ENCODE assay signal across 8 mouse cellular contexts in genomic region chr10:117045175-117046056, GRCm38 (mm10). TPM values are rescaled to one million over a fixed set of nuclear protein-coding genes. Genes with fewer than 3 reads are reported as not detected.
DNase-seq lines count a peak whose midpoint lies in the region; ATAC-seq and TF ChIP-seq lines count a peak whose summit lies in the region.

Lrrc10 (plus strand) TSS chr10:117045341.

- TF ChIP-seq EP300 in ES-Bruce4 (IDR thresholded peaks at IDR 0.05; ENCODE audit: insufficient read depth, low read depth, low read length), result no peak

- peak within 1 kb of the TSS; percentile 20 for H3K4me2 ChIP-seq in forebrain, postnatal 0 days (ENCODE audit: low read depth)
- H3K4me2 ChIP-seq in hindbrain, postnatal 0 days (ENCODE audit: low read depth, low read length), result peak within 1 kb of the TSS; percentile 38

- H3K4me1 ChIP-seq in ES-Bruce4 (ENCODE audit: control insufficient read depth, insufficient read depth, low read length), result no peaks in the 10 kb centered on the region
- no peaks in the 10 kb centered on the region for H3K4me1 ChIP-seq in forebrain, postnatal 0 days (ENCODE audit: insufficient read depth)
- no peaks in the 10 kb centered on the region for H3K4me1 ChIP-seq in hindbrain, postnatal 0 days (ENCODE audit: insufficient read depth, low read length)

- peak within 1 kb of the TSS; percentile 16 for H3K4me3 ChIP-seq in ES-Bruce4 (ENCODE audit: low read depth, low read length)
- peak within 1 kb of the TSS; percentile 11; the same call in 1 of the 2 replicates for H3K4me3 ChIP-seq in forebrain, postnatal 0 days (ENCODE audit: low read depth, low read length)
- peak within 1 kb of the TSS; percentile 4; the same call in 1 of the 2 replicates for H3K4me3 ChIP-seq in hindbrain, postnatal 0 days (ENCODE audit: low read length)

- H3K27ac ChIP-seq in ES-Bruce4 (ENCODE audit: insufficient read depth, low read length), result no peak within 1 kb of the TSS
- no peak within 1 kb of the TSS for H3K27ac ChIP-seq in forebrain, postnatal 0 days (ENCODE audit: low read depth, low read length)
- no peak within 1 kb of the TSS for H3K27ac ChIP-seq in hindbrain, postnatal 0 days

- H3K9ac ChIP-seq in ES-Bruce4 (ENCODE audit: low read depth, poor library complexity, severe bottlenecking), result peak within 1 kb of the TSS; percentile 2; the same call in 1 of the 2 replicates
- H3K9ac ChIP-seq in forebrain, postnatal 0 days, result 0 out of 2 replicates have a peak within 1 kb of the TSS, but pooled peaks have one; percentile 7
- H3K9ac ChIP-seq in hindbrain, postnatal 0 days (replicated peaks; ENCODE audit: low read length), result 0 out of 2 replicates have a peak within 1 kb of the TSS, but pooled peaks have one; percentile 9

- no peak for TF ChIP-seq POLR2A in ES-Bruce4 (IDR thresholded peaks at IDR 0.05; ENCODE audit: insufficient read depth, low read length)
- no peak for TF ChIP-seq POLR2A in brain, embryonic 14.5 days (IDR thresholded peaks at IDR 0.05; ENCODE audit: borderline replicate concordance, extremely low read depth, insufficient read depth, insufficient read length, poor library complexity, severe bottlenecking)

- peak; percentile 49 for DNase-seq in brain, embryonic 14.5 days (ENCODE audit: low read depth)
- DNase-seq in forebrain, postnatal 0 days, result peak; percentile 44
- DNase-seq in hindbrain, postnatal 0 days (ENCODE audit: low spot score), result peak; percentile 31
- DNase-seq in mesoderm, embryonic 11.5 days (ENCODE audit: low read depth, low spot score), result peak; percentile 39
- no peak for DNase-seq in spleen, postnatal 14 days (ENCODE audit: low spot score in 2 of 2)
- DNase-seq in Muller cell, postnatal 12 days (ENCODE audit: inconsistent ontology term), result no peak
- no peak for DNase-seq in B cell, adult 2 months

- WGBS in forebrain, postnatal 0 days, result 53% methylated on average over 40 of the region's 40 CpGs
- 45% methylated on average over 40 of the region's 40 CpGs for WGBS in hindbrain, postnatal 0 days

- no peaks in the 10 kb centered on the region for H3K27me3 ChIP-seq in ES-Bruce4 (ENCODE audit: control insufficient read depth, insufficient read depth, low read length, poor library complexity, severe bottlenecking)
- no peaks in the 10 kb centered on the region for H3K27me3 ChIP-seq in forebrain, postnatal 0 days (ENCODE audit: insufficient read depth, low read length)
- no peaks in the 10 kb centered on the region for H3K27me3 ChIP-seq in hindbrain, postnatal 0 days (ENCODE audit: insufficient read depth, low read length)

- H3K36me3 ChIP-seq in ES-Bruce4 (ENCODE audit: control insufficient read depth, insufficient read depth, low read length, poor library complexity, severe bottlenecking), result peaks cover 12% of the 10 kb centered on the region
- peaks cover 11% of the 10 kb centered on the region for H3K36me3 ChIP-seq in forebrain, postnatal 0 days (ENCODE audit: insufficient read depth)
- H3K36me3 ChIP-seq in hindbrain, postnatal 0 days (ENCODE audit: insufficient read depth, low read length), result peaks cover 3% of the 10 kb centered on the region; the same call in 1 of the 2 replicates

- H3K9me3 ChIP-seq in ES-Bruce4 (replicated peaks; ENCODE audit: control insufficient read depth, insufficient read depth, low read length, poor library complexity, severe bottlenecking), result no peaks in the 10 kb centered on the region
- H3K9me3 ChIP-seq in forebrain, postnatal 0 days (ENCODE audit: low read length), result no peaks in the 10 kb centered on the region
- no peaks in the 10 kb centered on the region for H3K9me3 ChIP-seq in hindbrain, postnatal 0 days (ENCODE audit: low read length)

- no peak for TF ChIP-seq CTCF in ES-Bruce4 (IDR thresholded peaks at IDR 0.05; ENCODE audit: low read depth, low read length)
- TF ChIP-seq CTCF in brain, embryonic 14.5 days (IDR thresholded peaks at IDR 0.05; ENCODE audit: borderline replicate concordance, extremely low read depth, insufficient read depth, insufficient read length), result no peak
- no peak for TF ChIP-seq CTCF in forebrain, postnatal 0 days (IDR thresholded peaks at IDR 0.05; ENCODE audit: low read depth)
- TF ChIP-seq CTCF in hindbrain, postnatal 0 days (IDR thresholded peaks at IDR 0.05; ENCODE audit: low read depth), result no peak

- ATAC-seq in forebrain, postnatal 0 days, result peak; percentile 66
- peak; percentile 37 for ATAC-seq in hindbrain, postnatal 0 days

RNA-seq across cellular contexts. Expression of gene Lrrc10, which starts in this region (rescaled TPM):
- polyA plus RNA-seq in ES-Bruce4 (2011; ENCODE audit: insufficient read depth, insufficient read length, low read depth, missing spikeins), result not detected in 2 replicates
- polyA plus RNA-seq in brain, embryonic 14.5 days (2012; rRNA removed), result 0.11 TPM in 1 of 2 replicates, not detected in the other
- total RNA-seq in forebrain, postnatal 0 days (2014; rRNA removed), result not detected in 2 replicates
- 0.13 TPM in 1 of 2 replicates, not detected in the other for polyA plus RNA-seq in forebrain, postnatal 0 days (2015; fragmentation: Nextera tagmentation; extraction: Ambion mirVana)
- total RNA-seq in hindbrain, postnatal 0 days (2014; rRNA removed), result 0.16 TPM in 1 of 2 replicates, not detected in the other
- polyA plus RNA-seq in hindbrain, postnatal 0 days (2015; fragmentation: Nextera tagmentation; extraction: Ambion mirVana), result not detected in 2 replicates

Comparison
In these comparisons a context has a peak if more than half of its experiments do, and no peak if none do; other contexts are left out.
1. Peak in DNase-seq in brain, embryonic 14.5 days; RNA of the gene not detected or under 1 TPM.
2. Peak in DNase-seq, ATAC-seq, H3K4me3 ChIP-seq, H3K9ac ChIP-seq and H3K4me2 ChIP-seq in forebrain, postnatal 0 days; RNA of the gene not detected or under 1 TPM.
3. Peak in DNase-seq, ATAC-seq, H3K4me3 ChIP-seq, H3K9ac ChIP-seq and H3K4me2 ChIP-seq in hindbrain, postnatal 0 days; RNA of the gene not detected or under 1 TPM.